Mouse (Mus musculus): Measurements from ENCODE around the gene Zglp1. TPM values are rescaled to one million over a fixed set of nuclear protein-coding genes. Genes with fewer than 3 reads are reported as not detected.

Zglp1 gene
- polyA plus RNA-seq, 1 experiment from 2014 or later: 1.1 TPM

- Histone ChIP-seq H3K36me3 (ENCODE audit: control insufficient read depth, insufficient read depth, low read length) (no peaks in the 10 kb centered on the region; the same call in 1 of the 2 replicates), H3K27ac (replicated peaks in 1 of 2; ENCODE audit: control insufficient read depth in 1 of 2, insufficient read depth in 1 of 2, low read depth in 2 of 2, low read length in 2 of 2) (no peak overlapping the region), H3K4me1 (ENCODE audit: control insufficient read depth in 2 of 2, insufficient read depth in 2 of 2, low read length in 2 of 2) (peaks cover 10 to 15% of the 10 kb centered on the region in 2 experiments; a peak in 3 of 4 replicates), H3K9ac (ENCODE audit: low read length) (peak overlapping the region; percentile 64; the same call in 1 of the 2 replicates), H3K4me3 (ENCODE audit: control insufficient read depth in 1 of 2, insufficient read depth in 1 of 2, low read depth in 1 of 2, low read length in 2 of 2) (peak overlapping the region; percentile 42 to 57), H3K9me3 (ENCODE audit: control insufficient read depth, low read length) (no peaks in the 10 kb centered on the region), H3K4me2 (ENCODE audit: low read length) (peak overlapping the region; percentile 72), H3K27me3 (ENCODE audit: control insufficient read depth, insufficient read depth, low read length) (peaks cover 44% of the 10 kb centered on the region)
- ATAC-seq (ENCODE audit: insufficient number of reproducible peaks, insufficient read depth, low FRiP score, low read depth): no peak
- WGBS: 3% methylated on average over 17 of the region's 17 CpGs
Measured at GRCm38 (mm10) chr9:21016331-21017176, 50.3 kb downstream of the Zglp1 start.

GRCm38 (mm10) chr9:21015571-21016130 lies 51.2 kb downstream of the Zglp1 start, which contains the start of gene Icam1:
TSS of gene Icam1 (plus strand) at chr9:21015985.
- peaks cover 44% of the 10 kb centered on the region for H3K27me3 ChIP-seq (ENCODE audit: control insufficient read depth, insufficient read depth, low read length)
- peak within 1 kb of the TSS; percentile 72 for H3K4me2 ChIP-seq (ENCODE audit: low read length)
- no peaks in the 10 kb centered on the region for H3K9me3 ChIP-seq (ENCODE audit: control insufficient read depth, low read length)
- H3K4me3 ChIP-seq (ENCODE audit: control insufficient read depth in 1 of 2, insufficient read depth in 1 of 2, low read depth in 1 of 2, low read length in 2 of 2): peak within 1 kb of the TSS; percentile 42 to 57
- H3K36me3 ChIP-seq (ENCODE audit: control insufficient read depth, insufficient read depth, low read length): no peaks in the 10 kb centered on the region; the same call in 1 of the 2 replicates
- peaks cover 10 to 15% of the 10 kb centered on the region in 2 experiments; a peak in 3 of 4 replicates for H3K4me1 ChIP-seq (ENCODE audit: control insufficient read depth in 2 of 2, insufficient read depth in 2 of 2, low read length in 2 of 2)
- H3K9ac ChIP-seq (ENCODE audit: low read length): peak within 1 kb of the TSS; percentile 64
- 1% methylated on average over 30 of the region's 30 CpGs for WGBS
- H3K27ac ChIP-seq (replicated peaks in 1 of 2; ENCODE audit: control insufficient read depth in 1 of 2, insufficient read depth in 1 of 2, low read depth in 2 of 2, low read length in 2 of 2): peak within 1 kb of the TSS; percentile 36 to 64; a peak in 3 of 4 replicates
- ATAC-seq (ENCODE audit: insufficient number of reproducible peaks, insufficient read depth, low FRiP score, low read depth): peak; percentile 18

- ATAC-seq (ENCODE audit: insufficient number of reproducible peaks, insufficient read depth, low FRiP score, low read depth): peak; percentile 46; the same call in 1 of the 2 replicates
- WGBS: 6% methylated on average over 29 of the region's 29 CpGs
- Histone ChIP-seq H3K9ac (ENCODE audit: low read length) (peak overlapping the region; percentile 64), H3K36me3 (ENCODE audit: control insufficient read depth, insufficient read depth, low read length) (no peaks in the 10 kb centered on the region), H3K4me2 (ENCODE audit: low read length) (peak overlapping the region; percentile 72), H3K27ac (replicated peaks in 1 of 2; ENCODE audit: control insufficient read depth in 1 of 2, insufficient read depth in 1 of 2, low read depth in 2 of 2, low read length in 2 of 2) (peak overlapping the region; percentile 36 to 64; a peak in 3 of 4 replicates), H3K4me3 (ENCODE audit: control insufficient read depth in 1 of 2, insufficient read depth in 1 of 2, low read depth in 1 of 2, low read length in 2 of 2) (peak overlapping the region; percentile 42 to 57), H3K4me1 (ENCODE audit: control insufficient read depth in 2 of 2, insufficient read depth in 2 of 2, low read length in 2 of 2) (peaks cover 10 to 15% of the 10 kb centered on the region in 2 experiments; a peak in 3 of 4 replicates), H3K27me3 (ENCODE audit: control insufficient read depth, insufficient read depth, low read length) (peaks cover 44% of the 10 kb centered on the region), H3K9me3 (ENCODE audit: control insufficient read depth, low read length) (no peaks in the 10 kb centered on the region)
Measured at GRCm38 (mm10) chr9:21014691-21015570, 52.0 kb downstream of the Zglp1 start.

MicroRNA genes within 50 kb of the gene (microRNA counts, 519-probe panel; counts per million panel counts)
- microRNA mmu-miR-1900: 322 counts per million, percentile 70 among the panel's probes with 10 or more counts

Small RNA genes within 50 kb of the gene (microRNA-seq; reads per million reads assigned to microRNA genes)
- gene Mir1900: not detected
- not detected for gene Mir7082

Other genes with a start within 250 kb of the Zglp1 start
- gene Rdh8, start 248.6 kb downstream of the Zglp1 start, polyA plus RNA-seq (2014; fragmentation: Nextera tagmentation; extraction: Ambion mirVana): not detected in 2 replicates
- 4.5 and 5.9 TPM in 2 replicates for gene A230050P20Rik, start 198.5 kb downstream of the Zglp1 start, polyA plus RNA-seq (2014; fragmentation: Nextera tagmentation; extraction: Ambion mirVana)
- gene Angptl6, start 187.4 kb downstream of the Zglp1 start, polyA plus RNA-seq (2014; fragmentation: Nextera tagmentation; extraction: Ambion mirVana): 1.9 and 2.7 TPM in 2 replicates
- 28.2 and 30.0 TPM in 2 replicates for gene Ppan, start 178.9 kb downstream of the Zglp1 start, polyA plus RNA-seq (2014; fragmentation: Nextera tagmentation; extraction: Ambion mirVana)
- gene Eif3g, start 168.5 kb downstream of the Zglp1 start, polyA plus RNA-seq (2014; fragmentation: Nextera tagmentation; extraction: Ambion mirVana): 188 and 202 TPM in 2 replicates
- gene Dnmt1, start 107.2 kb downstream of the Zglp1 start, polyA plus RNA-seq (2014; fragmentation: Nextera tagmentation; extraction: Ambion mirVana): 35.2 and 39.4 TPM in 2 replicates
- 20.1 and 21.5 TPM in 2 replicates for gene S1pr2, start 90.3 kb downstream of the Zglp1 start, polyA plus RNA-seq (2014; fragmentation: Nextera tagmentation; extraction: Ambion mirVana)
- 151 and 160 TPM in 2 replicates for gene Mrpl4, start 64.4 kb downstream of the Zglp1 start, polyA plus RNA-seq (2014; fragmentation: Nextera tagmentation; extraction: Ambion mirVana)
- gene Icam1, start 51.1 kb downstream of the Zglp1 start, polyA plus RNA-seq (2014; fragmentation: Nextera tagmentation; extraction: Ambion mirVana): 13.9 and 14.4 TPM in 2 replicates
- 1.3 and 1.9 TPM in 2 replicates for gene Icam4, start 37.7 kb downstream of the Zglp1 start, polyA plus RNA-seq (2014; fragmentation: Nextera tagmentation; extraction: Ambion mirVana)
- 0.08 TPM in 1 of 2 replicates, not detected in the other for gene Icam5, start 35.0 kb downstream of the Zglp1 start, polyA plus RNA-seq (2014; fragmentation: Nextera tagmentation; extraction: Ambion mirVana)
- gene Gm49373, start 6.0 kb upstream of the Zglp1 start, polyA plus RNA-seq (2014; fragmentation: Nextera tagmentation; extraction: Ambion mirVana): 0.12 and 0.49 TPM in 2 replicates
- gene Fdx1l, start 6.5 kb upstream of the Zglp1 start, polyA plus RNA-seq (2014; fragmentation: Nextera tagmentation; extraction: Ambion mirVana): 45.1 and 50.8 TPM in 2 replicates
- 1.3 and 1.4 TPM in 2 replicates for gene Gm38431, start 24.9 kb upstream of the Zglp1 start, polyA plus RNA-seq (2014; fragmentation: Nextera tagmentation; extraction: Ambion mirVana)
- gene Raver1, start 24.9 kb upstream of the Zglp1 start, polyA plus RNA-seq (2014; fragmentation: Nextera tagmentation; extraction: Ambion mirVana): 43.9 and 44.9 TPM in 2 replicates
- gene Tyk2, start 64.2 kb upstream of the Zglp1 start, polyA plus RNA-seq (2014; fragmentation: Nextera tagmentation; extraction: Ambion mirVana): 11.2 and 11.9 TPM in 2 replicates
- 209 and 212 TPM in 2 replicates for gene Cdc37, start 82.9 kb upstream of the Zglp1 start, polyA plus RNA-seq (2014; fragmentation: Nextera tagmentation; extraction: Ambion mirVana)
- 11.0 and 11.8 TPM in 2 replicates for gene Pde4a, start 98.6 kb upstream of the Zglp1 start, polyA plus RNA-seq (2014; fragmentation: Nextera tagmentation; extraction: Ambion mirVana)
- gene Keap1, start 172.3 kb upstream of the Zglp1 start, polyA plus RNA-seq (2014; fragmentation: Nextera tagmentation; extraction: Ambion mirVana): 31.5 and 32.3 TPM in 2 replicates
- 0.18 and 0.26 TPM in 2 replicates for gene S1pr5, start 181.3 kb upstream of the Zglp1 start, polyA plus RNA-seq (2014; fragmentation: Nextera tagmentation; extraction: Ambion mirVana)
- 47.2 and 51.4 TPM in 2 replicates for gene Atg4d, start 198.2 kb upstream of the Zglp1 start, polyA plus RNA-seq (2014; fragmentation: Nextera tagmentation; extraction: Ambion mirVana)
- gene Kri1, start 220.9 kb upstream of the Zglp1 start, polyA plus RNA-seq (2014; fragmentation: Nextera tagmentation; extraction: Ambion mirVana): 7.6 and 12.6 TPM in 2 replicates
- 94.7 and 96.9 TPM in 2 replicates for gene Cdkn2d, start 224.3 kb upstream of the Zglp1 start, polyA plus RNA-seq (2014; fragmentation: Nextera tagmentation; extraction: Ambion mirVana)
- gene Ap1m2, start 245.2 kb upstream of the Zglp1 start, polyA plus RNA-seq (2014; fragmentation: Nextera tagmentation; extraction: Ambion mirVana): 0.30 TPM in 1 of 2 replicates, not detected in the other